Mouse (Mus musculus) left cerebral cortex, adult 6 months (tissue): ENCODE data around the gene Gm21616. TPM values are rescaled to one million over a fixed set of nuclear protein-coding genes. Genes with fewer than 3 reads are reported as not detected.

ENCODE experiments used
- long read RNA-seq, 2 experiments: library from polyadenylated mRNA; unstranded; transcript quantifications; one replicate each; pipeline ENCODE4 v2.0.0; 2019 to 2020
- polyA plus RNA-seq: library from polyadenylated mRNA; unstranded; fragments of <200 nt; fragmentation: Nextera tagmentation; gene quantifications from 2 replicates; pipeline ENCODE4 v1.2.3, GENCODE M21; 2021

Gene Gm21616
- polyA plus RNA-seq: not detected in 2 replicates
- long read RNA-seq, experiment 1: 0 reads
- long read RNA-seq, experiment 2: 0 reads

DNA sequence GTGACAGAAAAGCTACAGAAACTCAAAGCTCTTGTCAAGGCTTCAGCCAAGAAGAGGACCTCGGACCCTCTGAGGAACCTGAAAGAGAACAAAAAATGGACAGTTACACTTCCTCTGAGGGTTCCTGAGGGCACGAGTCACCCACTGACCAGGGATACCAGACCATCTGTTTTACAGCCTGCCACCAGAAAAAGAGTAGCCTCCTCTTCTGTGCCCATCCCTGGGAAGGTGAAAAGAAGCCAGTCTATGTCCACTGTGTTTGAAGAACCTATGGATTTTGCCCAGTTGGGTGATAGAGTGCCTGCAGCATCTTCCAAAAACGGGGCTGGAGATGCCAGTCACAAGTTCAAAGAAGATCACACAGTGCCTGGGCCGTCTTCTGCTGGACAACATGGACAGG, at the start of gene Gm21616:
Gene Gm21616 (plus strand): TSS at position 301 of the 400 bp plus-strand sequence.

